Mouse (Mus musculus): ENCODE data around the gene Galr2. TPM values are rescaled to one million over a fixed set of nuclear protein-coding genes. Genes with fewer than 3 reads are reported as not detected.

The Galr2 gene
- 4.7 and 14.9 TPM in 2 replicates for polyA plus RNA-seq (2012; rRNA removed; ENCODE audit: low replicate concordance)

DNA sequence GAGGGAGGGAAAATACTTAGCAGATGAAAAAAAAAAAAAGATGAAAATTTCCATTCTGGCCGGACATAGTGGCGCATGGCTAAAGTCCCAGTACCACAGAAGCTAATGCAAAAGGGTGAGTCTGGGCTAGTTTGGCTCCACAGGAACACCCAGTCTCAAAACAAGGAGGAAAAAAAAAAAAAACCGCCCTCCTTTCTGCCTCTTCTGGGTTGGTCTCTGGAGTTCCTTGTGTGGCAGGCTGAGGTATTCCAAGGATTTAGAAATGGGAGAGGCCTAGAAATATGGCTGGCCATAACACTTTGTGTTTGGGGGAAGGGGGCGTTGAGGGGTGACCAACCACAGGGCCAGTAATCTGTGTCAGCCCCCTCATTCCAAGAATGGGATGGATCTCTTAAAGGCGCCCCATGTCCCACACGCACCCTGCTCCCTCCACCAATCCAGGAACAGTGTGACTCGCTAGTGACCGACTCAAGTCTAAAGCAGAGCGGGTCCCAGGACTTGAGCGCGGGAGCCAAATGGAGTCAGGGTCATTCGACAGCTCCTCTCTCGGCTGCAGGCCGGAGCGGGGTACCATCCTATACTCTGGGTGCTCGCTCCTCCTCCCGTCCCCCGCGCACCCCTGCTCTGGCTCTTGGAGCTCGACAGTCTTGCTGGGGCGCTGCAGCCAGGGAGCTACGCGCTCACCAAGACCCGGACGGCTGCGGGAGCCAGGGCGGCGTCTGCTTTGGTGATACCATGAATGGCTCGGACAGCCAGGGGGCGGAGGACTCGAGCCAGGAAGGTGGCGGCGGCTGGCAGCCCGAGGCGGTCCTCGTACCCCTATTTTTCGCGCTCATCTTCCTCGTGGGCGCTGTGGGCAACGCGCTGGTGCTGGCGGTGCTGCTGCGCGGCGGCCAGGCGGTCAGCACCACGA, at the start of gene Galr2:
TSS of gene Galr2 (plus strand) at position 189 of the 913 bp plus-strand sequence.

DNA sequence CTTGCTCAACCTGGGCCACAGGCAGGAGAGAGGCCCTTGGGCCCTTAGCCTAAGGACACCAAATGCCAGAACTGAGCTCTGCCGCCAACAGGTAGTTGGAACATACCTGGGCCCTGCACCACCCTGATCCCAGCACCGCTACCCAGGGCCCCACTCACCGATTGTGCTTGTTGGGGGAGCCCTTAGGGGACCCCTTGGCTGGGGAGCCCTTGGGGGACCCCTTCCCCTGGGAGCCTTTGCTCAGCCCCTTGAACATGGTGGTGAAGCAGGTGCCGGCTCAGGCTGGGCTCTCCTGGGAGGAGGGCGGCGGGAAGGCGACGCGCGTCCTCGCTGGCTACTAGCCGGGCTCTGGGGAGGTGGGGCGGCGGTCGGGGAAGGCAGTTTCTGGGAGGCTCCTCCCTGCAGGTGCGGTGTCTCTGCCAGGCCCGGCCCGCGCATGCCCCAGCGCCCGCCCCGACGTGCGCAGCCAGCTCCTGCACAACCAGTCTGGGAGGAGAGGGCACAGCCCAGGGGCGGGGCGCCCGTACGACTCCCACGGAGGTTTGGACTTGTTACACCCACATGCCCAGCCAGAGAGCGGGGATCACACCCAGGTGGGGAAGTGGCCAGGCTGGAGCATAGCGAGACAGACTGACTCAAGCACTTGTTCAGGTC, 42.9 kb upstream of the Galr2 start, which contains the start of gene Evpl:
TSS of gene Evpl (minus strand) at position 336 of the 654 bp plus-strand sequence.

DNA sequence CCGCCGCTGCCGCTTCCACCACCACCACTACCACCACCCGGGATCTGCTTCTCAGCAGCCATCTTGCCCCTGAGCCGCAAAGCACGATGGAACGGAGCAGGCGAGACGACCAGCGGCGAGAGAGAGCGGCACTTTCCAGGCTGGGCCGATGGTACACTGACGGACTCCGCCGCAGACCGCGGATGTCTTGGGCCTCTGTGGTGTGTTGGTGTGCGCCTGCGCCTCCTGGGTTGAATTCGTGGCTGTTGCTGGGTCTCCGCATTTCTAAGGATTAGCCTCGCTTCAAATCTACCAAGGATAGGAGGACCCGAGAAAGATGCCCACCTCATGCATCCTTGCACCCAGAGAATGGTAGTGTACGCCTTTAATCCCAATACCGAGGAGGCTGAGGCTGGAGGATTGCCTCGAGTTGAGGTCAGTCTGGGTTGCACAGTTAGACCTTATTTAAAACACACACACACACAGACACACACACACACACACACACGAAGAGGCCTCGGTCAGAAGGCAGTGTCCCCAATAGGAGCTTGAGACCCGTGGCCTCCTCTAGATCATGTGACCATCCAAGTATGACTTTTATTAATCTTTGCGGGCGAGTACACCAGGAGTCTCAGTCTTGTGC, 6.6 kb upstream of the Galr2 start, which contains the start of gene Srp68:
TSS of gene Srp68 (minus strand) at position 173 of the 622 bp plus-strand sequence.

DNA sequence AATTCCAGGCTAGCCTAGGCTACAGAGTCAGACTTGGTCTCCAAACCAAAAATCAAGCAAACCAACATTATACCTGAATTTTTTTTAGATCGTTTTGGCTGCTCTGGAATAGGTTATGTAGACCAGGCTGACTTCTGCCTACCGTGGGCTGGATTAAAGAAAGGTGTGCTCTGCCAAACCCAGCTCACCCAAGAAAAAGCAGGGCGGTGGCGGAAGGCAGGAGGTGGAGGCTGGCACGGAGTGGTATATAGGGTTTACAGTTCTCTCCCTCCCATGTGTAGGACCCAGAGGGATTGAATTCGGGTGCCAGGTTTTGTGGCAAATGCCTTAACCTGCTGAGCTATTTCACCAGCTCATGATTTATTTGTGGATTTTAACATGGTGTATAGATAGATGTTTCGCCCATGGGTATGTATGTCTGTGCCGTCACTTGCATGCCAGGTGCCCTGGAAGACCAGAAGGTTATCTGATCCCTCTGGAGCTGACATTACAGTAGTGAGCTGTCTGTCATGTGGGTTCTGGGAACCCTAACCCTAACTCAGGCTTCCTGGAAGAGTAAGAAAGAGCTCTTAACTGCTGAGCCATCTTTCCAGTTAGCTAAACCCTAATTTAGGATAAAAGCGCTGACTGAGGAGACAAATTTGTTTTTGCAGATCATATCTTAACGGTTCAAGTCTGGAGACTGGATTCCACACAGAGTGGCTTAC, 26.4 kb downstream of the Galr2 start, which contains the start of gene Exoc7:
TSS of gene Exoc7 (minus strand) at position 215 of the 707 bp plus-strand sequence.

Other genes with a start within 250 kb of the Galr2 start
- gene Unc13d, start 203.0 kb upstream of the Galr2 start, polyA plus RNA-seq (2012; rRNA removed; ENCODE audit: low replicate concordance), result 5.5 and 11.2 TPM in 2 replicates
- gene Wbp2, start 193.9 kb upstream of the Galr2 start, polyA plus RNA-seq (2012; rRNA removed; ENCODE audit: low replicate concordance), result 285 and 420 TPM in 2 replicates
- 36.2 and 37.8 TPM in 2 replicates for gene Trim47, start 153.7 kb upstream of the Galr2 start, polyA plus RNA-seq (2012; rRNA removed; ENCODE audit: low replicate concordance)
- 10.0 and 11.2 TPM in 2 replicates for gene Trim65, start 149.8 kb upstream of the Galr2 start, polyA plus RNA-seq (2012; rRNA removed; ENCODE audit: low replicate concordance)
- 57.3 and 106 TPM in 2 replicates for gene Mrpl38, start 142.1 kb upstream of the Galr2 start, polyA plus RNA-seq (2012; rRNA removed; ENCODE audit: low replicate concordance)
- gene Fbf1, start 112.8 kb upstream of the Galr2 start, polyA plus RNA-seq (2012; rRNA removed; ENCODE audit: low replicate concordance), result 4.7 and 8.8 TPM in 2 replicates
- gene Ten1, start 82.1 kb upstream of the Galr2 start, polyA plus RNA-seq (2012; rRNA removed; ENCODE audit: low replicate concordance), result 19.6 and 27.1 TPM in 2 replicates
- gene Acox1, start 81.9 kb upstream of the Galr2 start, polyA plus RNA-seq (2012; rRNA removed; ENCODE audit: low replicate concordance), result 87.1 and 95.2 TPM in 2 replicates
- 5.0 and 6.3 TPM in 2 replicates for gene Evpl, start 42.9 kb upstream of the Galr2 start, polyA plus RNA-seq (2012; rRNA removed; ENCODE audit: low replicate concordance)
- 26.5 and 29.7 TPM in 2 replicates for gene Srp68, start 6.7 kb upstream of the Galr2 start, polyA plus RNA-seq (2012; rRNA removed; ENCODE audit: low replicate concordance)
- gene Exoc7, start 26.3 kb downstream of the Galr2 start, polyA plus RNA-seq (2012; rRNA removed; ENCODE audit: low replicate concordance), result 12.6 and 16.3 TPM in 2 replicates
- gene Foxj1, start 54.5 kb downstream of the Galr2 start, polyA plus RNA-seq (2012; rRNA removed; ENCODE audit: low replicate concordance), result 0.15 and 0.22 TPM in 2 replicates
- 1.9 and 2.1 TPM in 2 replicates for gene Rnf157, start 132.1 kb downstream of the Galr2 start, polyA plus RNA-seq (2012; rRNA removed; ENCODE audit: low replicate concordance)
- 255 and 734 TPM in 2 replicates for gene Ubald2, start 153.2 kb downstream of the Galr2 start, polyA plus RNA-seq (2012; rRNA removed; ENCODE audit: low replicate concordance)
- gene Qrich2, start 185.3 kb downstream of the Galr2 start, polyA plus RNA-seq (2012; rRNA removed; ENCODE audit: low replicate concordance), result 0.11 and 0.49 TPM in 2 replicates
- 640 and 1,209 TPM in 2 replicates for gene Prpsap1, start 213.3 kb downstream of the Galr2 start, polyA plus RNA-seq (2012; rRNA removed; ENCODE audit: low replicate concordance)
- 28.5 and 50.1 TPM in 2 replicates for gene Sphk1, start 250.0 kb downstream of the Galr2 start, polyA plus RNA-seq (2012; rRNA removed; ENCODE audit: low replicate concordance)